Mouse (Mus musculus): Measurements from ENCODE around the gene Khdc1b. TPM values are rescaled to one million over a fixed set of nuclear protein-coding genes. Genes with fewer than 3 reads are reported as not detected.
"Not testable (repeated sequence)": the region's sequence is repeated elsewhere in the genome, so short reads cannot be mapped to it uniquely, and the experiment has no call there.

Khdc1b gene
- total RNA-seq (2014; rRNA removed) (not detected in 2 replicates), polyA plus RNA-seq (2015; fragmentation: Nextera tagmentation; extraction: Ambion mirVana) (0.10 TPM in 1 of 2 replicates, not detected in the other)

- Histone ChIP-seq H3K36me3 (ENCODE audit: insufficient read depth, low read length) (no peaks in the 10 kb centered on the region), H3K27me3 (ENCODE audit: insufficient read depth, low read length) (no peaks in the 10 kb centered on the region), H3K27ac (no peak within 1 kb of the TSS), H3K9ac (replicated peaks; ENCODE audit: low read length) (no peak within 1 kb of the TSS), H3K4me3 (ENCODE audit: low read length) (no peak within 1 kb of the TSS), H3K4me1 (ENCODE audit: insufficient read depth, low read length) (no peaks in the 10 kb centered on the region), H3K4me2 (ENCODE audit: low read depth, low read length) (no peak within 1 kb of the TSS), H3K9me3 (ENCODE audit: low read length) (no peaks in the 10 kb centered on the region)
- DNase-seq (ENCODE audit: low spot score) (no peak), ATAC-seq (no peak)
- 93% methylated on average over 1 of the region's 1 CpGs for WGBS
- TF ChIP-seq CTCF (IDR thresholded peaks at IDR 0.05; ENCODE audit: low read depth), result no peak
Observed at GRCm38 (mm10) chr1:21383256-21383655, at the start of gene Khdc1b. Gene Khdc1b (plus strand): TSS chr1:21383556.

DNA sequence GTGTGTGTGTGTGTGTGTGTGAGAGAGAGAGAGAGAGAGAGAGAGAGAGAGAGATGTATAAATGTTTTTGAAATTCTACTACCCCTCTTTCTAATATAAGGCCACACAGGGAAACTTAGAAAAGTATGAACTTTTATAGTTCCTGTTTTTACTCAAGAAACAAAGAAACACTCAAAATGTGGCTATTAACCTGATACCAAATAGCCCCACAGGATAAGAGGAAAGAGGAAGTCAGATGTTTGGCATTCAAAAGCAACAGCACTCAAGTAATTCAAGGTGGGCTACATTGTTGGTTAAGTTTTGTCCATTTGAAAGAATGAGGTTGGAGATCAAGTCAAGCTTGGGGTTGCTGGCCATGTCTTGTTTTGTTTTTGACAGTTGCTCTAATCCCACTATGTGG is 47.5 kb upstream of the Khdc1b start:
- H3K27me3 ChIP-seq (ENCODE audit: insufficient read depth, low read length), result no peaks in the 10 kb centered on the region
- no peak overlapping the region for H3K4me2 ChIP-seq (ENCODE audit: low read depth, low read length)
- DNase-seq (ENCODE audit: low spot score), result no peak
- no peaks in the 10 kb centered on the region for H3K4me1 ChIP-seq (ENCODE audit: insufficient read depth, low read length)
- H3K4me3 ChIP-seq (ENCODE audit: low read length), result no peak overlapping the region
- no peak for ATAC-seq
- no peak overlapping the region for H3K9ac ChIP-seq (replicated peaks; ENCODE audit: low read length)
- no peaks in the 10 kb centered on the region for H3K9me3 ChIP-seq (ENCODE audit: low read length)
- no peak overlapping the region for H3K27ac ChIP-seq
- no peak for TF ChIP-seq CTCF (IDR thresholded peaks at IDR 0.05; ENCODE audit: low read depth)
- no peaks in the 10 kb centered on the region for H3K36me3 ChIP-seq (ENCODE audit: insufficient read depth, low read length)

DNA sequence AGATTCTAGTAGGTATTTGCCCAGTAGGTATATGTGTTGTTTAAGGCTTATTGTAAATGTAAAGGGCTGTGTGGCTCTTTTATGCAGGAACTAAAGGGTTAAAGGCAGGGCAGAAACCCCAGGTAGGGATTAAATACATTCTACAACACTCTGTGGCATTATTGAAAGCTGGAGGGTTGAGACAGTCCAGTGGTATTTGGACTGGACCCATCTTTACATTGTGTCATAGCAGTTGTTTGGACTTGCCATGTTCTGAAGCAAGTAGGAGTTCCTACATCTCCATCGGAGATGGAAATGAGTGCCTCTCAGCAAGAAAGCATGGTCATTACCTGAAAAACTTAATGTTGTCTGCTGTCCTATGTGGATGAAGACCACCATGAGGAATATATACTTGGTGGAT is 42.6 kb upstream of the Khdc1b start:
- no peak overlapping the region for H3K4me3 ChIP-seq (ENCODE audit: low read length)
- H3K9me3 ChIP-seq (ENCODE audit: low read length), result no peaks in the 10 kb centered on the region
- 100% methylated on average over 1 of the region's 1 CpGs for WGBS
- H3K4me1 ChIP-seq (ENCODE audit: insufficient read depth, low read length), result no peaks in the 10 kb centered on the region
- no peaks in the 10 kb centered on the region for H3K27me3 ChIP-seq (ENCODE audit: insufficient read depth, low read length)
- H3K36me3 ChIP-seq (ENCODE audit: insufficient read depth, low read length), result no peaks in the 10 kb centered on the region
- DNase-seq (ENCODE audit: low spot score) (no peak), ATAC-seq (no peak)
- no peak overlapping the region for H3K4me2 ChIP-seq (ENCODE audit: low read depth, low read length)
- no peak overlapping the region for H3K27ac ChIP-seq
- no peak overlapping the region for H3K9ac ChIP-seq (replicated peaks; ENCODE audit: low read length)
- no peak for TF ChIP-seq CTCF (IDR thresholded peaks at IDR 0.05; ENCODE audit: low read depth)

DNA sequence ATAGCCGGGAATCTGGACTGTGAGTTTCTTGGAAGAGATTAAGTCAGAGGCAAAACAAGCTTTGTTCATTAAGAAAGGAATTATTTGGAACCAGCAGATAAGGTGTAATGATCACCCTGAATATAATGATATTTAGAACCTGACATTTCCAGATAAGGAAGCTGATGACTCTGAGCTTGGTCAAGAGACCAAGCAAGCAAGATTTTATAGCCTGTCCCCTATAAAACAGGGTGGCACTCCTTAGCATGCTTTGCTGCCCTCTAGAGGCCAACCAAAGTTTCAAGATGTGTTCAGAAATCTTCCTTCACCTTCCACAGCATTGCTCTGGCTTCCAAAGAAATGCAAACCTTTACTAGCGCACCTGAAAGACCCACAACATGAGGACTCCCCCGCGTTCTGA is 39.1 kb upstream of the Khdc1b start:
- H3K9ac ChIP-seq (replicated peaks; ENCODE audit: low read length), result no peak overlapping the region
- H3K9me3 ChIP-seq (ENCODE audit: low read length), result no peaks in the 10 kb centered on the region
- H3K4me1 ChIP-seq (ENCODE audit: insufficient read depth, low read length), result no peaks in the 10 kb centered on the region
- peak; percentile 86 for TF ChIP-seq CTCF (IDR thresholded peaks at IDR 0.05; ENCODE audit: low read depth)
- no peak overlapping the region for H3K4me2 ChIP-seq (ENCODE audit: low read depth, low read length)
- WGBS, result 62% methylated on average over 4 of the region's 4 CpGs
- DNase-seq (ENCODE audit: low spot score) (peak; percentile 81), ATAC-seq (0 out of 2 replicates have a peak, but pooled peaks have one; percentile 59)
- no peaks in the 10 kb centered on the region for H3K36me3 ChIP-seq (ENCODE audit: insufficient read depth, low read length)
- no peak overlapping the region for H3K4me3 ChIP-seq (ENCODE audit: low read length)
- H3K27me3 ChIP-seq (ENCODE audit: insufficient read depth, low read length), result no peaks in the 10 kb centered on the region
- H3K27ac ChIP-seq, result no peak overlapping the region

- not testable (repeated sequence) for H3K9ac ChIP-seq (replicated peaks; ENCODE audit: low read length); H3K4me3 ChIP-seq (ENCODE audit: low read length); DNase-seq (ENCODE audit: low spot score); H3K4me1 ChIP-seq (ENCODE audit: insufficient read depth, low read length); H3K4me2 ChIP-seq (ENCODE audit: low read depth, low read length); ATAC-seq; H3K27ac ChIP-seq; H3K27me3 ChIP-seq (ENCODE audit: insufficient read depth, low read length); H3K9me3 ChIP-seq (ENCODE audit: low read length); H3K36me3 ChIP-seq (ENCODE audit: insufficient read depth, low read length)
- 87% methylated on average over 7 of the region's 7 CpGs for WGBS
Observed at GRCm38 (mm10) chr1:21344752-21345151, 38.6 kb upstream of the Khdc1b start.

- H3K9ac ChIP-seq (replicated peaks; ENCODE audit: low read length), result no peak within 1 kb of the TSS
Observed at GRCm38 (mm10) chr1:21349341-21349740, 34.0 kb upstream of the Khdc1b start, which contains the start of gene Khdc1a. Gene Khdc1a (plus strand): TSS chr1:21349641.

GRCm38 (mm10) chr1:21368031-21368430 is 15.3 kb upstream of the Khdc1b start, which contains the start of gene Khdc1c:
Gene Khdc1c (plus strand): TSS chr1:21368331.
- not testable (repeated sequence) for H3K9ac ChIP-seq (replicated peaks; ENCODE audit: low read length); H3K27me3 ChIP-seq (ENCODE audit: insufficient read depth, low read length); H3K9me3 ChIP-seq (ENCODE audit: low read length); H3K36me3 ChIP-seq (ENCODE audit: insufficient read depth, low read length); H3K4me2 ChIP-seq (ENCODE audit: low read depth, low read length); H3K27ac ChIP-seq; H3K4me1 ChIP-seq (ENCODE audit: insufficient read depth, low read length); DNase-seq (ENCODE audit: low spot score); ATAC-seq; H3K4me3 ChIP-seq (ENCODE audit: low read length)
- WGBS, result 83% methylated on average over 1 of the region's 1 CpGs

More at GRCm38 (mm10) chr1:21349341-21349740, 34.0 kb upstream of the Khdc1b start, which contains the start of gene Khdc1a:
- no peak within 1 kb of the TSS for H3K27ac ChIP-seq
- no peak within 1 kb of the TSS for H3K4me3 ChIP-seq (ENCODE audit: low read length)
- no peak for DNase-seq (ENCODE audit: low spot score)
- TF ChIP-seq CTCF (IDR thresholded peaks at IDR 0.05; ENCODE audit: low read depth), result no peak
- H3K4me2 ChIP-seq (ENCODE audit: low read depth, low read length), result no peak within 1 kb of the TSS
- H3K4me1 ChIP-seq (ENCODE audit: insufficient read depth, low read length), result no peaks in the 10 kb centered on the region
- no peak for ATAC-seq
- H3K27me3 ChIP-seq (ENCODE audit: insufficient read depth, low read length), result no peaks in the 10 kb centered on the region
- no peaks in the 10 kb centered on the region for H3K36me3 ChIP-seq (ENCODE audit: insufficient read depth, low read length)
- WGBS, result 81% methylated on average over 2 of the region's 2 CpGs
- H3K9me3 ChIP-seq (ENCODE audit: low read length), result no peaks in the 10 kb centered on the region

Measured in hindbrain, postnatal 0 days (tissue).